Mouse (Mus musculus): ENCODE measurements at regions not wholly inside any gene's neighbourhood (a gene's known extent, or its start where the extent isn't known, plus 50 kb on each side); places are given as distances from the start of the nearest gene placed in this dataset.

GRCm38 (mm10) chr10:16600551-16601224 lies 1122.3 kb upstream of the Cited2 start:
- TF ChIP-seq POLR2A (IDR thresholded peaks at IDR 0.05; ENCODE audit: low read depth, low read length) (no peak), CTCF (conservative IDR thresholded peaks at IDR 0.05; ENCODE audit: insufficient read depth, insufficient read length, low read depth, low read length) (no peak)

Data from kidney, adult 2 months (tissue).